Mouse (Mus musculus) limb, embryonic 15.5 days (tissue): ENCODE measurements at regions not wholly inside any gene's neighbourhood (a gene's known extent, or its start where the extent isn't known, plus 50 kb on each side); places are given as distances from the start of the nearest gene placed in this dataset.

Experiments used
- ATAC-seq: fragments of 200-750 bp; cut with Nextera tagmentation; 2 replicates; pipeline ENCODE4 v1.8.0; 2017; ENCODE audit warnings: low read depth, moderate TSS enrichment; ENCODE audit not compliant: insufficient number of reproducible peaks, low FRiP score, low TSS enrichment
- H3K27ac ChIP-seq: fragments of 300-500 bp; sonication (generic); 2 replicates; pipeline ENCODE4 v1.5.1; 2015; ENCODE audit warnings: moderate library complexity, mild to moderate bottlenecking, inconsistent platforms
- H3K27me3 ChIP-seq: fragments of 300-500 bp; sonication (generic); 2 replicates; pipeline ENCODE4 v1.6.1; 2015; ENCODE audit warnings: inconsistent platforms
- H3K36me3 ChIP-seq: fragments of 300-500 bp; sonication (generic); 2 replicates; pipeline ENCODE4 v1.6.1; 2015; ENCODE audit warnings: inconsistent platforms
- H3K4me1 ChIP-seq: fragments of 300-500 bp; sonication (generic); 2 replicates; pipeline ENCODE4 v1.6.1; 2015; ENCODE audit warnings: inconsistent platforms
- H3K4me2 ChIP-seq: fragments of 300-500 bp; sonication (generic); 2 replicates; pipeline ENCODE4 v1.6.1; 2015; ENCODE audit warnings: mild to moderate bottlenecking, inconsistent platforms
- H3K4me3 ChIP-seq: fragments of 300-500 bp; sonication (generic); 2 replicates; pipeline ENCODE4 v1.5.1; 2015; ENCODE audit warnings: mild to moderate bottlenecking, inconsistent platforms
- H3K9ac ChIP-seq: fragments of 300-500 bp; sonication (generic); 2 replicates; pipeline ENCODE4 v1.6.1; 2015; ENCODE audit warnings: inconsistent platforms
- H3K9me3 ChIP-seq: fragments of 300-500 bp; sonication (generic); 2 replicates; pipeline ENCODE4 v1.6.1; 2016; ENCODE audit warnings: inconsistent platforms
- WGBS: fragments of 180-500 bp; shearing (Covaris S2); methylation state at CpG from one replicate; pipeline ENCODE4 v1.1.7; 2015; 5-methylcytosine and 5-hydroxymethylcytosine counted together

GRCm38 (mm10) chr8:49631286-49631685 is 787.5 kb upstream of the Tenm3 start:
- Histone ChIP-seq H3K4me3 (no peak overlapping the region), H3K4me2 (no peak overlapping the region), H3K9ac (no peak overlapping the region), H3K36me3 (no peaks in the 10 kb centered on the region), H3K4me1 (no peaks in the 10 kb centered on the region), H3K27me3 (no peaks in the 10 kb centered on the region), H3K27ac (no peak overlapping the region), H3K9me3 (no peaks in the 10 kb centered on the region)
- 65% methylated on average over 6 of the region's 6 CpGs for WGBS
- no peak for ATAC-seq

DNA sequence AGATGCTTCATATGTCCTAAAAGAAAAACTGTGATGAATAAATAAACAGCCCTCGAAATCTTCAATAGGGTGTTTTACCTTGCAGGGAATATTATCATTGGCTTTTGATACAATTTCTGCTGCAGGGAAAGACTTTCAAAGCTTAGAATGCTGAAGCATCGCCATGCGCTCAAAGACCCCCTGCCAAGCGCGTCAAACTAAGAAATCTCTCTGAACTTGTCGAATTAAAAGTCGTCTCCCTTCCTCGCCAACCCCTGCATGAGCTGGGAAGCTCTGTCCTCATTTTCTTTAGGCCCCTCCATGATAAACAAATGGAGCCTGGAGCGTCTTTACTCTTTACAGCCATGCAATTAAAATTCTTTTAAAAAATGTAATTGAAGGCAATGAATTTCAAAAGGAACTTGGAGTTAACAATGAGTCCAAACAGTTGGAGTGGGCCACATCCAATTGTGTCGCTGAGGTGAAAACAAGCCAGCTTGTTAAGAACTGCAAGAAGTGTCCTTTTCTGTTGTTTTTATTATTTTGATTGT is 784.3 kb upstream of the Tenm3 start:
- H3K36me3 ChIP-seq, result no peaks in the 10 kb centered on the region
- H3K27me3 ChIP-seq, result no peaks in the 10 kb centered on the region
- no peak overlapping the region for H3K4me2 ChIP-seq
- H3K4me1 ChIP-seq, result no peaks in the 10 kb centered on the region
- 38% methylated on average over 10 of the region's 10 CpGs for WGBS
- H3K27ac ChIP-seq, result no peak overlapping the region
- H3K9ac ChIP-seq, result no peak overlapping the region
- no peak for ATAC-seq
- no peak overlapping the region for H3K4me3 ChIP-seq
- H3K9me3 ChIP-seq, result no peaks in the 10 kb centered on the region

DNA sequence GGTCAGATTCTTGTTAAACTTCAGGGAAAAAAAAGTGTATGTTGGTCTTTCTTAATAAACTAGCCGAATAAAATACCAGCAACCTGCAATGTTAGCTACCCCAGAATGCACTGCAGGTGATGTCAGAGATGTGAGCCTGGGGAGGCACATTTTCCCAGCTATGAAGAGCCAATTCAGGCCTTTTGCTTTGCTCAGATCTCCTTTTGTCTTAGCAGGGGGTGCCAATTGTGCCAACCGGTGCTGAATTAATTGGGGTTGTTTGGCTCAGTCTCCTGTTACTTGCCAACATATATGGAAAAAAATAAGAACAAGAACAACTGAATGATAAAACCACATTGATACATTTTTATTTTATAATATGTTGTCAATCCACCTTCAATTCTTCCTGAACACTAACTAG is 751.8 kb upstream of the Tenm3 start:
- no peaks in the 10 kb centered on the region for H3K27me3 ChIP-seq
- no peaks in the 10 kb centered on the region for H3K9me3 ChIP-seq
- no peak overlapping the region for H3K4me3 ChIP-seq
- ATAC-seq, result no peak
- no peak overlapping the region for H3K27ac ChIP-seq
- H3K36me3 ChIP-seq, result no peaks in the 10 kb centered on the region
- H3K4me2 ChIP-seq, result no peak overlapping the region
- WGBS, result 55% methylated on average over 2 of the region's 2 CpGs
- no peaks in the 10 kb centered on the region for H3K4me1 ChIP-seq
- H3K9ac ChIP-seq, result no peak overlapping the region

DNA sequence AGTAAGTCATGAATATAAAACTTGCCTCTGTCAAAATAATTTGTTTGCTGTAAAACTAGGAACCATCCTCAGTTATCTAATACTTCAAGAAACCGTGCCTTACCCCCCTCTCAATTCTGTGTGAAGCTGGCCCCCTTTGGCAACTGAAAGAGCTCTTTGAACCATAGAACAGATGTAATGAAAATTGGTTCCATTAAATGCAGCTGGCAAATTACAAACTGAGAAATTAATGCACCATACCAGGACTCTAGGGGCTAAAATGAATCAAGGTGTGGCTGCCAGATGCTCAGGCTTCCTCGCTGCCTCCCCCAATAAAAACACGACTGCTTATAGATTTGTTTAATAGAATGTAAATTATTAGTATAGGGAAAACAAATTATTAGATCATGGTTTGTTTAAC is 723.7 kb upstream of the Tenm3 start:
- Histone ChIP-seq H3K4me1 (no peaks in the 10 kb centered on the region), H3K36me3 (no peaks in the 10 kb centered on the region), H3K9ac (no peak overlapping the region), H3K27ac (no peak overlapping the region), H3K27me3 (no peaks in the 10 kb centered on the region), H3K4me2 (no peak overlapping the region), H3K9me3 (no peaks in the 10 kb centered on the region), H3K4me3 (no peak overlapping the region)
- WGBS, result 22% methylated on average over 3 of the region's 3 CpGs
- ATAC-seq, result no peak

GRCm38 (mm10) chr8:49563499-49564279 is 719.9 kb upstream of the Tenm3 start:
- Histone ChIP-seq H3K36me3 (no peaks in the 10 kb centered on the region), H3K9me3 (no peaks in the 10 kb centered on the region), H3K4me2 (no peak overlapping the region), H3K27me3 (no peaks in the 10 kb centered on the region), H3K27ac (no peak overlapping the region), H3K9ac (no peak overlapping the region), H3K4me1 (no peaks in the 10 kb centered on the region), H3K4me3 (no peak overlapping the region)
- ATAC-seq, result no peak
- WGBS, result 79% methylated on average over 5 of the region's 5 CpGs

DNA sequence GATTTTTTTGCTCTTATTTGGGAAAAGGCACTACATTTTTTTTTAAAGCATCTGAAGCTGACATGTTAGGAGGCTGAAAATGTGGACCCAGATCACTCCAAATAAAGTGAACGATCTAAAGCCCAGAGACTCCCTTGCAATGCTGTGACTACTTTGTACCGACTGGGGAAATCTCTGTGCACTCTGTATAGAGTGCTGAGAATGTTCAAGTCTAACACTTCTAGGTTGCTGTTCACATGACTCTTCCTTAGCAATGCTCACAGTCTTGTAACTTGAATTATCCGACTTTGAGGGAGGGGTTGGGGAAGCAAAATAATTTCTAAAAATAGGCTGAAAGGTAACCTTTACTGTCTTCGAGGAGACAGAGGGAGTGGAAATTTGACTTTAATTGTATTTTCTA is 719.2 kb upstream of the Tenm3 start:
- Histone ChIP-seq H3K27me3 (no peaks in the 10 kb centered on the region), H3K9me3 (no peaks in the 10 kb centered on the region), H3K4me1 (no peaks in the 10 kb centered on the region), H3K36me3 (no peaks in the 10 kb centered on the region), H3K4me2 (no peak overlapping the region), H3K9ac (no peak overlapping the region), H3K4me3 (no peak overlapping the region), H3K27ac (no peak overlapping the region)
- 83% methylated on average over 4 of the region's 4 CpGs for WGBS
- ATAC-seq, result no peak

GRCm38 (mm10) chr8:49555724-49556457 is 712.1 kb upstream of the Tenm3 start:
- ATAC-seq, result no peak
- Histone ChIP-seq H3K4me3 (no peak overlapping the region), H3K4me2 (no peak overlapping the region), H3K9ac (no peak overlapping the region), H3K9me3 (no peaks in the 10 kb centered on the region), H3K36me3 (no peaks in the 10 kb centered on the region), H3K4me1 (no peaks in the 10 kb centered on the region), H3K27ac (no peak overlapping the region), H3K27me3 (no peaks in the 10 kb centered on the region)
- 57% methylated on average over 7 of the region's 7 CpGs for WGBS

DNA sequence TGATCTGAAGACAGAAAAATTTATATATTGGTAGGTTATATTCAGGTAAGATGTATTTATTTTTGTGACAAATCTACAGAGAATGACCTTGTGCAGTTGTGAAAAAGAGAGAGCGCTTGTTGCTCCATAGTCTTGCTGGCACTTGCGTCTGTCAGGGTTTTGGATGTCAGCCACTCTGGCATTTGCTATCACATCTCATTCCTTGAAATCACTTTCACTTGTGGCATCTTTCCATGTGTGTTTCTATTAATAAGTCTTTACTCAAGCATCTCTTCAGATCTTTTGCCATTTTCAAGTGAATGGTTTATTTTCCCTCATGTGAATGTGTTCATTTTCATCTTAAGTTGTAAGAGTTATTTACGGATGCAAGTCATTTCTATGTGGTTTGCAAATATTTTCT is 709.4 kb upstream of the Tenm3 start:
- H3K4me1 ChIP-seq, result no peaks in the 10 kb centered on the region
- no peaks in the 10 kb centered on the region for H3K9me3 ChIP-seq
- no peak overlapping the region for H3K4me2 ChIP-seq
- no peak overlapping the region for H3K4me3 ChIP-seq
- no peak overlapping the region for H3K27ac ChIP-seq
- H3K27me3 ChIP-seq, result no peaks in the 10 kb centered on the region
- H3K36me3 ChIP-seq, result no peaks in the 10 kb centered on the region
- no peak for ATAC-seq
- 79% methylated on average over 3 of the region's 3 CpGs for WGBS
- H3K9ac ChIP-seq, result no peak overlapping the region

GRCm38 (mm10) chr8:49543321-49543720 is 699.6 kb upstream of the Tenm3 start:
- WGBS, result 83% methylated on average over 4 of the region's 4 CpGs

GRCm38 (mm10) chr8:49541337-49541736 is 697.6 kb upstream of the Tenm3 start:
- Histone ChIP-seq H3K9me3 (no peaks in the 10 kb centered on the region), H3K27me3 (no peaks in the 10 kb centered on the region), H3K9ac (no peak overlapping the region), H3K4me2 (no peak overlapping the region), H3K4me1 (no peaks in the 10 kb centered on the region), H3K27ac (no peak overlapping the region), H3K4me3 (no peak overlapping the region), H3K36me3 (no peaks in the 10 kb centered on the region)
- 53% methylated on average over 5 of the region's 5 CpGs for WGBS
- no peak for ATAC-seq

More at GRCm38 (mm10) chr8:49543321-49543720, 699.6 kb upstream of the Tenm3 start:
- Histone ChIP-seq H3K9me3 (no peaks in the 10 kb centered on the region), H3K4me1 (no peaks in the 10 kb centered on the region), H3K36me3 (no peaks in the 10 kb centered on the region), H3K4me2 (no peak overlapping the region), H3K27ac (no peak overlapping the region), H3K9ac (no peak overlapping the region), H3K4me3 (no peak overlapping the region), H3K27me3 (no peaks in the 10 kb centered on the region)
- ATAC-seq, result no peak

DNA sequence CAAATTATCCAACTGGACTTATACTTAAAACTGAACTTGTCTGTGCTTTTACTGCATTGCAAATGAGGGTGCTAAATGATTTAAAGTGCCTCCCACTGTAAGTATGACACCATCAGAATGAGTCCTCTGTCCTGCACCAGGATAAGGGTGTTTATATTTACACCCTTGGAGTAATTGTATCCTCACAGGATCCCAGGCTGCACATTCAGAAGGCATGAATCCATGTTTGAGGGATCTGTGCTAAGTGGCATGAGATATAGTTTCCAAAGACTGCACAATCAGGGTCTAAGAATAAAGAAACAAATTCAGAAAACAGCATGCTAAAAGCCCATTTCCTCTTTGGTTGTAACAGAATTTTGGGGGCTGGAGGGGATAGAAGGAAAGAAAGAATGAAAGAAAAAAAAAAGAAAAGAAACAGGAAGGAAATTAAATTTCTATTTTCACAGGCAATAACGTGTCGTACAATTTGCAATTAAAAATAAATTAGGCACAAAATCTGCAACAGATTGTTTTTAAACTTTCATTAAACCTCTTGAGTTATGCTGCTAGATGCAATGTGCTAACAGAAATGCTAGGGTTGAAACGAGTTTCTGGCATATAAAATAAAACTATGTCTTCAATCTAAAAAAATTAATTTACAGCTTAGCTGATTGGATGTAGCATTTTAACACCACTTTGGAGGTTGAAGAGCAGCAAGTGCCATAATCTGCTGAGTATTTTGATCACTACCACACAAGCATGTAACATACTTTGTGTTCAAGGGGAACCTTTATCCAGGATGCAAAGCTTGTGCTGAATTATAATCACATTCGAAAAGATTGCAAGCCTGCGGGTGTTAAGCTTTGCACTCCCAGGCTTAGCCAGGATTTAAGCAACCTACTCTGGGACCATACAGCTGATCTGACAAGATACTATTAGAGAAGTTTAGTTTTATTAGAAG is 689.9 kb upstream of the Tenm3 start:
- H3K27ac ChIP-seq, result no peak overlapping the region
- H3K4me3 ChIP-seq, result no peak overlapping the region
- ATAC-seq, result no peak
- H3K4me2 ChIP-seq, result no peak overlapping the region
- no peak overlapping the region for H3K9ac ChIP-seq
- no peaks in the 10 kb centered on the region for H3K36me3 ChIP-seq
- H3K4me1 ChIP-seq, result no peaks in the 10 kb centered on the region
- H3K9me3 ChIP-seq, result no peaks in the 10 kb centered on the region
- H3K27me3 ChIP-seq, result no peaks in the 10 kb centered on the region
- WGBS, result 47% methylated on average over 5 of the region's 5 CpGs
